Mouse (Mus musculus) natural killer cell, adult 2 months (primary cell): ENCODE results near the gene Actg1.

Experiments
- DNase-seq, 2 experiments: peaks; one replicate each; pipeline ENCODE4 v3.0.0; 2022; ENCODE audit warnings: low spot score in 2 of 2

Gene Actg1

DNA sequence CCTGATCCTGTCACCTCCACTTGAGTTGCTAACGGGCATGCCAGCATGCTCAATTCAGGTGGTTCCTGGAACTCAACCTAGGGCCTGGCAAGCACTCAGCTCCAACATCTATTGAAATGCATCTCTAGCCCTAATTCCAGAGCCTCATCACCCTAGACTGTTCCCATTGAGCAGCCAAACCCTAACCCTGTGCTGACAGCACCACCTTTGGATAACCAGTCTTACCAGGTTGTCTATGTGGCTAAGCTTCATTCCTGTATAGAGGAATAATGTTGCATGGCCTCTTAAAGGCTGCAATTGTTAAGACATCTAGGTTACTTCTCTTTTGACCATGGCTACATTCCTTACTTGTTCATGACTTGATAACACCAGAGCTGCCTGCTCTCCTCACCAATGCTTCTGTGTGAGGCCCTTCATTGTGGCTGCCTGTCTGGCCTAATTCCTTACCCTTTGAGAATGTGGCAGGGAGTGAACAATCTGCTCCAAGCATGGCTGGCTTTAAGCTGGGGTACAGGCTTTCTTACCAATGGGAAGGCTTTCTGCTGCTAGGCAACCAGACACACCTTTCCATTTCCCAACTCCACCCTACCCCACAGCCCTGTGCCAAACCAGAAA, 3.2 kb downstream of the Actg1 start:
- no peak for DNase-seq

DNA sequence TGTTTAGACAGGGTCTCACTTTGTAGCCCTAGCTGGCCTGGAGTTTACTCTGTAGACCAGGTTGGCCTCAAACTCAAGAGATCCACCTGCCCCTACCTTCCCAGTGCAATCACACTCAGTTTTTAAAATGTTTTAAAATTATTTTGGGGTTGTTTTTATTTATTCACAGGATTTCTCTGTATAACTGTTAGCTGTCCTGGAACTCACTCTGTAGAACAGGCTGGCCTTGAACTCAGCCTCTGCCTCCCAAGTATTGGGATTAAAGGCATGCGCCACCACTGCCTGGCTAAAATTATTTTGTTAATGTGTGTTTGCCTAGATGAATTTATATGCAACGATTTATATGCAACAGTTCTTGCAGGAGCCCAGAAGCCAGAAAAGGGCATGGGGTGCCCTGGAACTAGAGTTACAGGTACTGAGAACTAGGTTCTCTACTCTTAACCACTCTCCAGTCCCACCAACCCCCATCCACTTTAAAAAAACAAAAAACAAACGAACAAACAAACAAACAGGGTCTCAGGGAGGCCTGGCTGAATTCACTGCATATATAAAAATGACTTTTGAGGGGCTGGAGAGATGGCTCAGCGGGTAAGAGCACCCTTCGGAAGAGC, 3.9 kb downstream of the Actg1 start:
- no peak for DNase-seq

GRCm38 (mm10) chr11:120343519-120344309, 4.6 kb downstream of the Actg1 start:
- no peak for DNase-seq

DNA sequence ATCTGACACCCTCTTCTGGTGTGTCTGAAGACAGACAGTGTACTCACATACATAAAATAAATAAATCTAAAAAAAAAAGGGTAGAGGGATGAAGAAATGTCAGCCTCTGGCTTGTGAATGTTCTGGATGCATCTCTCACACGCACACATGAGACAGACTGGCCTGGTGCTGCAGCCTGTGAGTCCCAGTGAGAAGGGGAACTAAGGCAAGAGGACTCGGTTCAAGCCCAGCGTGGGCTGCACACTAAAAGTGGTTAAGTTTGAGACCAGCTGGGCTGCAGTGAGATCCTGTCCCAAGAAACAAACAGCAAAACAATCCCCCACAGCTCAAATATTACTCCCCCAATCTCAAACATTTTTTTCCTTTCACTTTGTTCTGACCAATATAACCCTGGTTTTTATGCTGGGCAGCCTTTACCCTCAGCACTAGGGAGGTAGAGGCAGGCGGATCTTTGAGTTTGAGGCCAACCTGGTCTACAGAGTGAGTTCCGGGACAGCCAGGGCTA, 5.6 kb downstream of the Actg1 start:
- no peak for DNase-seq

GRCm38 (mm10) chr11:120341661-120342060, 6.7 kb downstream of the Actg1 start:
- DNase-seq, result no peak

GRCm38 (mm10) chr11:120339978-120340513, 8.3 kb downstream of the Actg1 start:
- DNase-seq, result no peak

GRCm38 (mm10) chr11:120338786-120339185, 9.6 kb downstream of the Actg1 start:
- DNase-seq, result no peak

GRCm38 (mm10) chr11:120337447-120337846, 10.9 kb downstream of the Actg1 start:
- no peak for DNase-seq

DNA sequence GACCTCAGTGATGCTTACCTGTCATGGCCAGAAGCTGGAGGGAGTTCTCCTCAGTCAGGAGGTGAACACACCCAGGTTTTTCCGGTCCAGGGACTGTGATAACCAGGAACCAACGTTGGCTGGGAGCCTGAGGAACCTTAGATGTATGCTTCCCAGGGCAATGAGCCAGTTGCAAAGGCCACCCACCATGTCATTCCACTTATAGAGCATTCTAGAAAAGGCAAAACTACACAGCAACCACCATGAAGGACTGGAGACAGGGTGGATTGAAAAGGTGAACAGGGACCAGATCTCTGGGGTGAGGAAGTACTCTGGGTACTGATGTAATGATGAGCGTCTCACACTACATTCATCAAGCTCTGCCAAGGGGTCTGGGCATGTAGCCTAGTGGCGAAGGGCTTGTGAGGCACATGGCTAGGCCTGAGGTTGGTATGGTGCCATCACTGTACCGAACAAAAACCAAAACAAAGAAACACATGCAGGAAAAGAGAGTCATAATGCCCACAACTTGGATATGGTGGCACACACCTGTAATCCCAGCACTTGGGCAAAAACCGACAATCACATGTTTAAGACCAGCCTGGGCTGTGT, 12.8 kb downstream of the Actg1 start:
- peak in 1 of 2 experiments; percentile 0 for DNase-seq

DNA sequence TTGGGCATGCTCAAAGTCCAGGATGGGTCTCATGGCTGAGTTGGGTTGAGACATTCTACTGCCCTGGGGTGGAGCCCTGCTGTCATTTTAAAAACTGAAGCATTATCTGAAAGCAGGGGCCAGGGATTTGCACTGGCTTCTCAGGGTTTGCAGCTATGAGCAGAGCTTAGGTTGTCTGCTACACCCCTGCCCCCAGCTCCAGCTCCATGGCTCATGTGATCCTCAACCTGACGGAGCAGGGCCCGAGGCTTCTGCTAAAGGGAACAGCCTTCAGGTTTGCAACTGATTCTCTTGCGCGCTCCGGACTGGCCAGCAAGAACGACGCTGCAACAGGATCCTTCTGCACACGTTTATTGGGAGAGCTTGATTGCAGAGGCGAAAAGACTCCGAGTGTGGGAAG, 28.2 kb downstream of the Actg1 start:
- DNase-seq, result no peak

DNA sequence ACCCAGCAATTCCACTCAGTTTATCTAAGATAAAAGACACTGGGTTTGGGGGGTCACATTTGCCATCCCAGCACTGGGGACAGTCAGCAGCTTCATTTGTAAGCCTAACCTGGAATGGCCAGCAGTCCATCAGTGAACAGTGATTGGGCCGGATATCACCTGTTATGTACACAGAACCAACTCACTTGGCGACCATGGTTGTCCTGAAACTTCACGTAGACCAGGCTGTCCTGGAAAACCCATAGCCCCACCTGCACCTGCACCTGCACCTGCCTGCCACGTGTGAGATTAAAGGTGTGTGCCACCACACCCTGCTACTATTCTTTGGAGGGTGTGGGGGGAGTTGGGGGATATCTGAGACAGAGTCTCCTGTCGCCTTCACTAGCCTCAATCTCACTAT, 29.0 kb downstream of the Actg1 start:
- DNase-seq, result no peak

DNA sequence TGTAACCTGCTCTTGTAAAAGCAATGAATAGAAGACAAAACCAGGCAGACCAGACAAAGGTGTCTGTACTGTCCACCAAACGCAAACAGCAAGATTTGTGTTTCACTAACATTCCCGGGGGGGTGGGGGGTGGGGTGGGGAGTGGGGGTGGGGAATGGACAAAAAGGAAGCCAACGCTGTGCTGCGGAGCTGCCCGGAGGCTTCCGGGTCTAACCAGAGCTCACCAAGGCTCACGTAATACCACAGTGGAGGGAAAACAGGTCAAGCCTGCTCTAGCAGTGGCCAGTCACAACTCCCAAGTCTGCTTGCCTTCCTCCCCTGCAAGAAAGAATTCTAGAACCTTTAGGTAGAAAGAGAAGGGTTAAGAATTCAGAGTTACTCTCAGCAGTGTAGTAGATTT, 30.9 kb downstream of the Actg1 start:
- no peak for DNase-seq

- no peak for DNase-seq
Observed at GRCm38 (mm10) chr11:120316690-120317254, 31.6 kb downstream of the Actg1 start.

GRCm38 (mm10) chr11:120315832-120316689, 32.3 kb downstream of the Actg1 start:
- DNase-seq, result peak; percentile 81 to 82

DNA sequence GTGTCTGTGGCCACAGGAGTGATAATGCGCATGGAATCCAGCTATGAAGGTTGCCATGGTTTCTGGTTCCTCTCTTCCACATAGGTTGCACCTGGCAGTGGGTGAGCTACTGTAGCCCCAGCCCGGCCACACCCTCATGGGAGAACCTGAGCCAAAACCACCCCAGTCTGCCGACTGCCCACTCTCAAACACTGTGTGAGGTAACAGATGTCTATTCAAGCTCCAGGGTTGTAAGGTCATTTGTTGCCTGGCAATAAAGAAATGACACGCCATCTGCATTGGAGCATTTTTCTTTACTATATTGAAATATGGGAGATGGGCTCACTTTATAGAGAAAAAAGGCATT, 33.0 kb downstream of the Actg1 start:
- no peak for DNase-seq

DNA sequence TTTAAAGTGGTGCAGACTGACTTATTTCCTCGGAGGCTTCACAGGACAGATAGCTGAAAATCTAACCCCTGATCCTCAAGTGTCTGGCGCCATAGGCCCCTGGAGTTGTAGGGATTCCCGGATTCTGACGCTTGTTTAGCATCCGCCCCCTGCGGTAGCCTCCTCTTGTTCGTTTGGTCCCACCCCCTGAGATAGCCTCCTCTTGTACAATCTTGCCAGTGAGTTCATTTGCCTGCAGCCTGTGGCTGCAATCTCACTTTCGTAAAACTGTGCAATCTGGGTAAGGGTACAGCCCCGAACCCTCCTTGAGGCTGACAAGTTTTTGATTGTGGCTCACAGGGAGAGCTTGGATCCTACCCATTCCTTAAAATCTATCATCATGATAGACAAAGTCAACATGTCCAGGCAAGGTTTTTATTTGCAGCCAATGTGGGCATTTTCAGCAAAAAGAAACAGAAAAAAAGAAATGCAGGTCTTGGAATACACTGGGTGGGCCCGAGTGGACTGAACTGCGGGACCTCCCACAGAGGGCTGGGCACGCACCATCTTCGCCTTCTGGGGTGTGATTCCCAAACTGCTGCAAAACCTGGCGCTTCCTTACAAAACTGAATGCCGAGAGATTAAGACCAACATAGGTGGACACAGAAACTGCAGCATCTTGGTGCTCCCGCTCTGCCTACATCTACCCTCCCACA, 33.5 kb downstream of the Actg1 start:
- DNase-seq, result no peak

DNA sequence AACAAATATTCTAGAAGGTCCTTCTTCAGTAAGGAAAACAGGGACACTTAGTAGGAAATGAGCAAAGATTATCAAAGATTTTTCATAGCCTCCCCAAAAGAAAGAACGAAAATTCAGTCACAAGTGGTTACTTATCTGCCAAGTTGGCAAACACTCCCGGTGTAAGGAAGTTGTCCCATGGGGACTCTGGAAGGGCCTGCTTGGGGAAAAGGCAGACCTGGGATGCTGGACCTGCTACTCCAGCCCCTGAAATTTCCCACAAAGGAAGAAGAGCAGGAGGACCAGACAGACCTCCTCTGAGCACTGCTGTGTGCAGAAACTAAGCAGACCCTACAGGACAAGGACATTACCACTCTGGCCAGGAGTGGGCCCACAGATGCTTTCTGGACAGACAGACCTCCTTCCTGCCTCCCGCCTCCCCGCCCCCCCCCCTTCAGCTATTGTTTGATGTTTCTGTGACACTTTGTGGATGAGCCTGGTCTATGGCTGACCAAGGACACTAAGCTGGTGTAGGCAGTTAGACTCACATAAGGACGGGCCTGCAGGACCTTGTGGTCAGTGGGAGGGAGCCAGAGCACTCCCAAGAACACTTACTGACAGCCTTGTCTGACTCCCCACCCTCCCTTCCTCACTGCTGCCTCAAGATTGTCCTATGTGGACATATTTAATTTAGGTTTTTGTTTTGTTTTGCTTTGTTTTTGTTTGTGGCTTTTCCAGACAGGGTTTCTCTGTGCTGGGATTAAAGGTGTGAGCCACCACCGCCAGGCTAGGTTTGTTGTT, 34.2 kb downstream of the Actg1 start:
- no peak for DNase-seq

DNA sequence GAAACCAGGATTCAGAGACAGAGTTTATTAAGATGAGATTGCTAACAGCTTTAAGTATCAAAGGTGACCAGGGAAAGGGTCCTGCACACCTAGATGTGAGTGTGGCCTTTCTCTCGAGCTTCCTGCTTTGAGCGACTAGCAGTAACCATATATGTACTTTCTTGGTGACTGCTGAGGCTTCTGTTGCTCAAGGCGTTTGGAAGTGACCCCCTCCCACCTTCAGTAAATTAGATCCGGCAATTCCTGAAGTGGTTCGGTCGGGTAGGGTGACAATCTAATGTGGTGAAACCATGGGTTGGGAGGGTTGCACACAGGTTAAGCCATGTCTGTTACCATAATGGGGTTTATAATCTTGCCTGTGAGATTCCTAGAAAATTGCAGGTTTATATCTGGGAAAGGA, 36.3 kb downstream of the Actg1 start:
- DNase-seq, result no peak

GRCm38 (mm10) chr11:120311561-120311960, 36.8 kb downstream of the Actg1 start:
- no peak for DNase-seq
